Comparison of ENCODE assay signal across 7 mouse cellular contexts in the genomic region with DNA sequence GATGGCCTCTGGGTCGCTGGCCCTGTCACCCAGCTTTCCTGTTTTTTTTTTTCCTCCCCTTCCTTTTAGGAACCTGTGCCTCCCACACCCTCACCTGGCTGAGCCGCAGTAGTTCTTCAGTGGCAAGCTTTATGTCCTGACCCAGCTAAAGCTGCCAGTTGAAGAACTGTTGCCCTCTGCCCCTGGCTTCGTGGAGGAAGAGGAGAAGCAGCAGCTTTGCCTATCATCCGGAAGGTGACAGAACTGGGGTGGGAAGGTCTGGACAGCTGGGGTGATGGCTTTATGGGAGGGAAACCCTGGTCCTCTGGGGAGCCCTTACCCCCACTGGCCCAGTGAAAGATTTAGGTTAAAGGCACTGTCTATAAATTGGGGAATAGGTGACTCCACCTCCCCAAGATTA. TPM values are rescaled to one million over a fixed set of nuclear protein-coding genes. Genes with fewer than 3 reads are reported as not detected.
A peak's percentile ranks its signal among the peaks of the same experiment; 100 is the strongest.
DNase-seq lines count a peak whose midpoint lies in the region; ATAC-seq and TF ChIP-seq lines count a peak whose summit lies in the region.

No protein-coding gene starts in this region.

- peak overlapping the region; percentile 70; the same call in 1 of the 2 replicates for H3K9ac ChIP-seq in ES-Bruce4 (ENCODE audit: low read depth, poor library complexity, severe bottlenecking)
- H3K9ac ChIP-seq in liver, embryonic 12.5 days = peak overlapping the region; percentile 90

- 66% methylated on average over 4 of the region's 4 CpGs for WGBS in embryonic facial prominence, embryonic 10.5 days
- 69% methylated on average over 4 of the region's 4 CpGs for WGBS in liver, embryonic 12.5 days (ENCODE audit: insufficient replicate concordance)

- no peak for TF ChIP-seq POLR2A in ES-Bruce4 (IDR thresholded peaks at IDR 0.05; ENCODE audit: insufficient read depth, low read length)

- TF ChIP-seq CTCF in ES-Bruce4 (IDR thresholded peaks at IDR 0.05; ENCODE audit: low read depth, low read length) = no peak

- no peak for TF ChIP-seq EP300 in ES-Bruce4 (IDR thresholded peaks at IDR 0.05; ENCODE audit: insufficient read depth, low read depth, low read length)

- no peaks in the 10 kb centered on the region for H3K4me1 ChIP-seq in ES-Bruce4 (ENCODE audit: control insufficient read depth, insufficient read depth, low read length)
- peaks cover 53% of the 10 kb centered on the region for H3K4me1 ChIP-seq in embryonic facial prominence, embryonic 10.5 days
- H3K4me1 ChIP-seq in liver, embryonic 12.5 days = peaks cover 75% of the 10 kb centered on the region

- H3K27ac ChIP-seq in ES-Bruce4 (ENCODE audit: insufficient read depth, low read length) = 0 out of 2 replicates have a peak overlapping the region, but pooled peaks have one; percentile 20
- H3K27ac ChIP-seq in embryonic facial prominence, embryonic 10.5 days (replicated peaks) = peak overlapping the region; percentile 75
- peak overlapping the region; percentile 100 for H3K27ac ChIP-seq in liver, embryonic 12.5 days

- no peak for ATAC-seq in liver, embryonic 12.5 days
- ATAC-seq in monocyte, adult 5-6 weeks (replicated peaks; ENCODE audit: insufficient number of reproducible peaks, low FRiP score, low TSS enrichment, poor library complexity, severe bottlenecking) = no peak

- peak; percentile 37 for DNase-seq in kidney, adult 9 months
- DNase-seq in kidney, adult 11 months = no peak
- no peak for DNase-seq in embryonic facial prominence, embryonic 10.5 days (ENCODE audit: low spot score)
- DNase-seq in right cerebral cortex, adult 18-20 months = no peak

- H3K4me2 ChIP-seq in liver, embryonic 12.5 days = peak overlapping the region; percentile 94

- H3K9me3 ChIP-seq in ES-Bruce4 (replicated peaks; ENCODE audit: control insufficient read depth, insufficient read depth, low read length, poor library complexity, severe bottlenecking) = no peaks in the 10 kb centered on the region
- H3K9me3 ChIP-seq in embryonic facial prominence, embryonic 10.5 days = no peaks in the 10 kb centered on the region
- H3K9me3 ChIP-seq in liver, embryonic 12.5 days (replicated peaks) = no peaks in the 10 kb centered on the region

- H3K27me3 ChIP-seq in ES-Bruce4 (ENCODE audit: control insufficient read depth, insufficient read depth, low read length, poor library complexity, severe bottlenecking) = no peaks in the 10 kb centered on the region
- H3K27me3 ChIP-seq in embryonic facial prominence, embryonic 10.5 days (replicated peaks; ENCODE audit: low read depth, poor library complexity, severe bottlenecking) = no peaks in the 10 kb centered on the region
- H3K27me3 ChIP-seq in liver, embryonic 12.5 days (replicated peaks) = no peaks in the 10 kb centered on the region

- peaks cover 5% of the 10 kb centered on the region for H3K36me3 ChIP-seq in ES-Bruce4 (ENCODE audit: control insufficient read depth, insufficient read depth, low read length, poor library complexity, severe bottlenecking)
- H3K36me3 ChIP-seq in embryonic facial prominence, embryonic 10.5 days (replicated peaks) = peaks cover 20% of the 10 kb centered on the region
- peaks cover 36% of the 10 kb centered on the region for H3K36me3 ChIP-seq in liver, embryonic 12.5 days

- H3K4me3 ChIP-seq in ES-Bruce4 (ENCODE audit: low read depth, low read length) = no peak overlapping the region
- H3K4me3 ChIP-seq in embryonic facial prominence, embryonic 10.5 days = peak overlapping the region; percentile 76; the same call in 1 of the 2 replicates
- peak overlapping the region; percentile 86 for H3K4me3 ChIP-seq in liver, embryonic 12.5 days

RNA-seq across cellular contexts. Expression of a gene that starts 2.1 kb away (rescaled TPM):
- 3.6 and 6.8 TPM in 2 replicates for polyA plus RNA-seq in ES-Bruce4 (2011; ENCODE audit: insufficient read depth, insufficient read length, low read depth, missing spikeins)
- polyA plus RNA-seq in embryonic facial prominence, embryonic 10.5 days (2016; fragmentation: Nextera tagmentation; extraction: Ambion mirVana) = 11.1 and 12.7 TPM in 2 replicates
- 19.6 and 21.4 TPM in 2 replicates for polyA plus RNA-seq in liver, embryonic 12.5 days (2016; fragmentation: Nextera tagmentation; extraction: Ambion mirVana)
- total RNA-seq in monocyte, adult 5-6 weeks (2017) = 1.0 to 8.1 TPM (median 1.3 TPM) in 3 replicates

RNA-seq across cellular contexts. Expression of a gene that starts 9.1 kb away (rescaled TPM):
- polyA plus RNA-seq in ES-Bruce4 (2011; ENCODE audit: insufficient read depth, insufficient read length, low read depth, missing spikeins) = 4.9 and 8.4 TPM in 2 replicates
- polyA plus RNA-seq in embryonic facial prominence, embryonic 10.5 days (2016; fragmentation: Nextera tagmentation; extraction: Ambion mirVana) = 6.0 and 6.8 TPM in 2 replicates
- 24.8 and 25.0 TPM in 2 replicates for polyA plus RNA-seq in liver, embryonic 12.5 days (2016; fragmentation: Nextera tagmentation; extraction: Ambion mirVana)
- total RNA-seq in monocyte, adult 5-6 weeks (2017) = 15.9 to 17.9 TPM (median 16.5 TPM) in 3 replicates

RNA-seq across cellular contexts. Expression of a gene that starts 23.0 kb away (rescaled TPM):
- 210 and 212 TPM in 2 replicates for polyA plus RNA-seq in ES-Bruce4 (2011; ENCODE audit: insufficient read depth, insufficient read length, low read depth, missing spikeins)
- polyA plus RNA-seq in embryonic facial prominence, embryonic 10.5 days (2016; fragmentation: Nextera tagmentation; extraction: Ambion mirVana) = 74.0 and 76.5 TPM in 2 replicates
- 46.6 and 47.9 TPM in 2 replicates for polyA plus RNA-seq in liver, embryonic 12.5 days (2016; fragmentation: Nextera tagmentation; extraction: Ambion mirVana)
- total RNA-seq in monocyte, adult 5-6 weeks (2017) = 65.5 to 114 TPM (median 72.0 TPM) in 3 replicates

RNA-seq across cellular contexts. Expression of a gene that starts 24.2 kb away (rescaled TPM):
- polyA plus RNA-seq in ES-Bruce4 (2011; ENCODE audit: insufficient read depth, insufficient read length, low read depth, missing spikeins) = not detected in 2 replicates
- not detected in 2 replicates for polyA plus RNA-seq in embryonic facial prominence, embryonic 10.5 days (2016; fragmentation: Nextera tagmentation; extraction: Ambion mirVana)
- polyA plus RNA-seq in liver, embryonic 12.5 days (2016; fragmentation: Nextera tagmentation; extraction: Ambion mirVana) = 351 and 375 TPM in 2 replicates
- 0.19 TPM in 1 of 3 replicates, not detected in the others for total RNA-seq in monocyte, adult 5-6 weeks (2017)

RNA-seq across cellular contexts. Expression of a gene that starts 41.1 kb away (rescaled TPM):
- polyA plus RNA-seq in ES-Bruce4 (2011; ENCODE audit: insufficient read depth, insufficient read length, low read depth, missing spikeins) = 4.9 and 6.0 TPM in 2 replicates
- polyA plus RNA-seq in embryonic facial prominence, embryonic 10.5 days (2016; fragmentation: Nextera tagmentation; extraction: Ambion mirVana) = 211 and 216 TPM in 2 replicates
- polyA plus RNA-seq in liver, embryonic 12.5 days (2016; fragmentation: Nextera tagmentation; extraction: Ambion mirVana) = 158 and 172 TPM in 2 replicates
- total RNA-seq in monocyte, adult 5-6 weeks (2017) = not detected in 3 replicates

Comparison
In these comparisons a context has a peak if more than half of its experiments do, and no peak if none do; other contexts are left out.
1. H3K27ac ChIP-seq: peak in every context shown above with its lines; median percentile 100 in liver, embryonic 12.5 days; 75 in embryonic facial prominence, embryonic 10.5 days; 20 in ES-Bruce4.